Mouse (Mus musculus) CH12F3 (cell line): ENCODE data around the gene Apol7e.
"Not testable (repeated sequence)": the region's sequence is repeated elsewhere in the genome, so short reads cannot be mapped to it uniquely, and the experiment has no call there.

Experiments used
- in situ Hi-C: fragments of 300-500 bp; cut with MboI; formaldehyde crosslinking; loops from 2 replicates; pipeline ENCODE4 v1.14.3; 2020; ENCODE audit warnings: low sequenced_read_pairs

The Apol7e gene

DNA sequence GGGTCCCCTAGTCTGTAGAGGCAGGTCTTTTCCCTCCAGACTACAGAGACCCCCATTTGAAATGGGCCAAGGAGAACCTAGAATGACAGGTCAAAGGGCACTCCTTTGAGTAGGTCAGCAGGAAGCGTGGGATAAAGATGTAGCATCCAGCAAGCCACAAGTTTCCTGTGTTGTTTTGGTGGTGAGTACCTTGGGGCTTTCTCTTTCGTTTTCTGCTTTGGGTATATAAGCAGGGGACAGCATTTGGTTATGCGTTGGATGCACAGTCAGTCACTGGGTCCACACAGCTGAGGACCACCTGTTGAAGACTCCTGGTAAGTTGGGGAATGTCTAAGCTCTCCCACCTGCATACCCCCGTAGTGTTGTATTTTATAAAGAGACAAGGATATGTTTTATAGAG lies at the start of gene Apol7e:
Apol7e (plus strand) TSS at position 202 of the 400 bp plus-strand sequence.
- in situ Hi-C loops, result not testable (repeated sequence)

DNA sequence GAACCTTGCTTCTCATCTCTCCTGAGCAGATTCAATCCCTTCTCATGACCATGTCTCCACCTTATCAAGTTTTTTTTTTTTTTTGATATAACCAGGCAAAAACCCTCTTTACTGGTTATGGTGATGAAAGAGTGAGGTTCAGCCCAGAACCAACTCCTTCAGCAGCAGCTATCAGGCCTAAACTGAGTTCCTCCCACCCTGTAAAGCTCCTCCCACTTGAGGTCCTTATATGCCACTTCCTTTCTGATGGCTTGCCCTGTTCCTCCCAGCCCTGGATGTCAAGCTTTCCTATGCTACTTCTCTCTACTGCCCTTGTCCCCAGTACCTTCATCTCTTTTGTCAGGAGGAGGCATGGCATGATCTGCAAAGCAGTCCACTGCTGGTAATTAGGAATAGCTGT lies 47.5 kb upstream of the Apol7e start:
- in situ Hi-C loops, result not testable (repeated sequence)

GRCm38 (mm10) chr15:77659773-77660172 lies 38.9 kb upstream of the Apol7e start:
- in situ Hi-C loops, result not testable (repeated sequence)

- in situ Hi-C loops, result not testable (repeated sequence)
These were observed 36.8 kb upstream of the Apol7e start for GRCm38 (mm10) chr15:77661841-77662240.

DNA sequence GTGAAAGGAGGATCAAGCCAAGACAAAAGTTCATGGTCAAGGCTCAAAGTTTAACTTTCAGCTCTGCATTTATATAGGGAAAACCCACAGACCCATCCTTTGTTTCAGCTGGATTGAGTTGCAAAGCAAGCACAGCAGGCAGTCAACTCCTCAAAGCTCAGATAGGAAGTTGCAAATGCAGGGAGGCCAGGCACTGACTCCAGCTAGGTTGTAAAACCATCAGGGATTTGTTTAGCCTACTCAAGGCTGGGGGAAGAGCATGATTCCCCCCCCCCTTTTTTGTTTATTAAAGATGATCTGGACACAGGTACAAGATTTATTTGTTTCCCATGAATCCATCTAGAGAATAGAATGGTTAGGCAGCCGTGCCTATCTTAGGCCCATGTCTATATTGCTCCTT lies 24.6 kb upstream of the Apol7e start:
- in situ Hi-C loops, result not testable (repeated sequence)

DNA sequence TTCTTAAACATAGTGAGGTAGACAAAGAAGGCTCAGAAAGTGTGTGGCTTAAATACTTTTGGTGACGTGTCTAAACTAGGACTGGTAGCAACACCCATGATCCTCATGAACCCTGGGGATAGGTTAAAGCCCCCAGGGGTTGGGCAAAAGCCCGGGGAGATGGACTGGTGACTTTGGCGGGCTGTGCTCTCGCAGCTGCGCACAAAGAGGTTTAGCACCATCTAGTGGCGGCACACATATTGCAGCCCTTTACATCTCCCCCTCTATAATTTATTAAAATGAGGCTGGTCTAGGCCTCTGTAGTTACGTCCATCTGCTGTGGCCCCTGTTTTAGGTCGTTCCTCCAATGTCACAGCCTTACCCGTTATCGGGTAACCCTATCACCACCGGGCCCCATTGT lies 14.7 kb upstream of the Apol7e start:
- in situ Hi-C loops, result not testable (repeated sequence)

GRCm38 (mm10) chr15:77691532-77692311 lies 6.9 kb upstream of the Apol7e start:
- in situ Hi-C loops, result not testable (repeated sequence)

DNA sequence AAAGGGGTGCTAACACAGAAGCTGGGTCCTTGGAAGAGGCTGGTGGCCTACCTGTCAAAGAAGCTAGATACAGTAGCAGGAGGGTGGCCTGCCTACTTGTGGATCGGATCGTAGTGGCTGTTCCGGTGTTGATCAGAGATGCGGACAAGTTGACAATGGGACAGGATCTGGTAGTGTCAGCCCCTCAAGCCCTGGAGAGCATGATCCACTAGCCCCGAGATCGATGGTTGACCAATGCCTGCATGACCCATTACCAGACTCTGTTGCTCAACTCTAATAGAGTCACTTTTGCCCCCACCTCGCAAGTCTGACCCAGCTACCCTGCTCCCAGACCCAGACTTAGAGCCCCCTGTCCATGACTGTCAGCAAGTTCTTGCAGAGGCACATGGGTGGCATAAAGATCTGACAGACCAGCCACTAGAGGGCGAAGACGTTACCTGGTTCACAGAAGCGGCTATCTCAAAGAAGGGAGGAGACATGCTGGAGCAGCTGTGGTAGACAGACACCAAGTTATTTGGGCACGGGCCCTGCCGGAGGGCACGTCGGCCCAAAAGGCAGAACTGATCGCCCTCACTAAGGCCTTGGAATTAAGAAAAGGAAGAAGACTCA lies 3.9 kb upstream of the Apol7e start:
- in situ Hi-C loops, result not testable (repeated sequence)

DNA sequence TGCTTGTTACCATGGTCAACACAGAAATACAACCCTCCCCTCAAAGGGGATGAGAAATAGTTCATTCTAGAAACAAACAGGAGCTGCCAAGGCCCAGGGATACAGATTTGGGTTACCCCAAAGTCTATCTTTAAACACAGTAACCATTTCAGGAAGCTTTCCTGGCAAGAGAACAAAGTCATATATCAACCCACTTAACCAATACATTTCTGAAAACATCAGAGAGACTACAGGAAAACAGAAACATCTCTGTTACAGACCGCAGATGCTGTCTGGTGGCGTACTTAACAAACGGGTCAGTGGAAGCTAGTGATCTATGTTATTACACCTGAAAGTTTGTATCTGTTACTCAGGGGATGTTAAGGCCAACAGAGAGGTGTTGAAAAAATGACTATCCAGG lies 6.6 kb downstream of the Apol7e start:
- in situ Hi-C loops, result not testable (repeated sequence)

GRCm38 (mm10) chr15:77708936-77709335 lies 10.3 kb downstream of the Apol7e start:
- in situ Hi-C loops, result not testable (repeated sequence)

DNA sequence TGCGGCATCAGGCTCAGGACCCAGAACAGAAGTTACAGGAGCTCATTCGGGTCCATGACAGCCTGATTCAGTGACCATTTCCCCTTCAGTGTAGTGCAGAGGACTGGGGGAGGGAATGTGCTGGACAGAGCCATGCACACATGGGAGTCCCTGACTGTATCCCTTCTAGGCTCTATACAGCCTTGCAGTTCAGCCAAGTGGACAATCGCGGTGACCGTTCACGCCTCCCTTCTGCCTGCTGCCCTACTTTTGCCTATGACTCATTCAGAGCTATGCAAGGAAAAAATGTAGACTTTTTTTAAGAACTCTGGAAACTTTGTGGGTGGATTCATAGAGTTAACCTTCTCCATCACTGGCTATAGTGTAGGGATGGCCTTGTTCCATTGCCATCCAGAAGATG lies 19.6 kb downstream of the Apol7e start:
- in situ Hi-C loops, result not testable (repeated sequence)

DNA sequence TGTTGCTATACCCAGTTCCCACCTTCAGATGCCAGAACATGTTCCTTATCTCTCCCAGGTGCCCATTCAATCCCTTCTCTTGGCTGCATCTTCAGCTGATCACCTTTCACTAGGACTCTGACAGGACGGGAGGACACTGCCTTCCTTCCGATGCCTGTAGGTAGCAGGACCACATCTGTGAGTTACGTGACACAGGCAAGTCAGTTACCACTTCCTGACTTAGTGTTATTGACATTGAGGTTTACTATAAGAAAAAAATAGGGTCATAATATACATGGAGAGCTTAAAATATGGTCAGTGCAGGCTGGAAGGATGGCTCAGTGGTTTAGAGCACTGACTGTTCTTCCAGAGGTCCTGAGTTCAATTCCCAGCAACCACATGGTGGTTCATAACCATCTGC lies 22.9 kb downstream of the Apol7e start:
- in situ Hi-C loops, result not testable (repeated sequence)

DNA sequence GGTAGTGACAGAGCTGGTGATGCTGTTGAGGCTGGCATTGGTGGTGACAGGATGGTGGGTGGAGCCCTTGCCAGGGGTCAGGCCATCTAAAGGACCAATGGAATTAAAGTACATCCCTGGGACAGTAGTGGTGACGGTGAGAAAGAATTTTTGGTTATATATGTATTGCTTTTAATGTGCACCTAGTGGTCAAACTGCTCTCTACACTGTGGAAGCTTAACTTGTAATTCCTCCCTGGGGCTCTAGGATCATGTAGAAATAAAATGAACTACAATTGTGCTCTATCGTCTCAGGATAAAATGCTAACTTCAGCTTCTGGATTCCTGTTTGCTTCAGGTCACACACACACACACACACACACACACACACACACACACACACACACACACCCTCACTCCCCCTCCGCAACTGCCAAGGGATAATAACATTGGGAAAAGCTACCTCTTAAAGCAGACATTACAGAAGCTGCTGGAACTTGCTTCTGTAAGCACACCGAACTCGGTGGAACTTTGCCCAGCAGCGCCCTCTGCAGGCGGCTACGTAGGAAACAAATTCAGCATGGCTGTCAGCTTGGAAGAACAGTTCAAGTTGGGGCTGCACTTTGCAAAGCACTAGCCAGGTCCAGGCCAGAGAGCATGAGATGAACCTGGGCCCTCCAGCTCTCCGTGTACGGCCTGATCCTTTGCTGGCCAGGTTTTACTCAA lies 25.7 kb downstream of the Apol7e start:
- in situ Hi-C loops, result not testable (repeated sequence)

DNA sequence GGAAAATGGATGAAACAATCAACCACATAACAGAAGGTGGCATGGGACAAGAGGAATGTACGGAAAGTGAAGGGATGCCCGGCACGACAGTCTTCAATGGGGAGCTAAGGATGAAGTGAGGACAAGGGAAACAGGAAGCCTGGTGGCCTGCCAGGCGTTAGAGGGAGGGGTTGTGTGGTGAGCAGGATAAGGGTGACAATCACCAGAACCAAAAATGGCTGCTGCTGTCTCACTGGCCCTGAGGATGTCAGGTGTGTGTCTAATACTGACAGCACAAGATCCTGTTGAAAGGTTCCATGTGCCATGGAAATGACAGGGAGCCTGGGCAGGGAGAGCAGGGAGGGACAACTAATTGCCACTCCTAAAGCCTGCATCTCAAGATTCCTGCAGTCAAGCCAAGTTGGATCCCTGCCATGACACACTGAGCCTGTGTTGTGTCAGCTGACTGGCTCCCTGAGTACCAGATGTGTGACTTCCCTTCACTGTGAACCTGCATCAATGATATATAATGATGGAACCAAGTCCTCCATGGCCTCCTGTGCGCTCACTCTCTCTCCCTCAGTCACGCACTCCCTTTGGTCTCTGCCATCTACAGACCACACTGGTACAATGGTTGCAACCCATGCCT lies 26.9 kb downstream of the Apol7e start:
- in situ Hi-C loops, result not testable (repeated sequence)

DNA sequence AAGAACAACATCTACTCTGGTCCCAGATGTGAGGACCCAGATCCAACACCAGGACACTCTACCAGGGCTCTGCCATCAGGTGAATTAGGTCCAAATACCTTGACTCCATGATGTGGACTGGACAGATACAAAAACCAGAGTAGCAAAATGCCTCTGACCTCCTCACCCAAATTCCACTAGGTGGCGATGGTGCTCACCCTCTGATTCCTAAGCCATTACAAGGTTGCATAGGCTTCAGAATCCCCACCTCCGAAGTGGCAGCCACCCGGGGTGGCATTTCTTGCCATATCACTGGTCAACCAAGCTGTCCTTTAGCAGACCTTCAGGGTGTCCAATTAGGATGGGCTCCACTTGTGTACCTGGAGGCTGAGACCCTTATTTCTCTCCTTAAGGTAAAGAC lies 28.5 kb downstream of the Apol7e start:
- in situ Hi-C loops, result not testable (repeated sequence)

GRCm38 (mm10) chr15:77727745-77728144 lies 29.1 kb downstream of the Apol7e start:
- in situ Hi-C loops, result not testable (repeated sequence)

GRCm38 (mm10) chr15:77728739-77729138 lies 30.1 kb downstream of the Apol7e start, which contains the start of gene Apol9b:
TSS of gene Apol9b (plus strand) at chr15:77729039.
- in situ Hi-C loops, result not testable (repeated sequence)

DNA sequence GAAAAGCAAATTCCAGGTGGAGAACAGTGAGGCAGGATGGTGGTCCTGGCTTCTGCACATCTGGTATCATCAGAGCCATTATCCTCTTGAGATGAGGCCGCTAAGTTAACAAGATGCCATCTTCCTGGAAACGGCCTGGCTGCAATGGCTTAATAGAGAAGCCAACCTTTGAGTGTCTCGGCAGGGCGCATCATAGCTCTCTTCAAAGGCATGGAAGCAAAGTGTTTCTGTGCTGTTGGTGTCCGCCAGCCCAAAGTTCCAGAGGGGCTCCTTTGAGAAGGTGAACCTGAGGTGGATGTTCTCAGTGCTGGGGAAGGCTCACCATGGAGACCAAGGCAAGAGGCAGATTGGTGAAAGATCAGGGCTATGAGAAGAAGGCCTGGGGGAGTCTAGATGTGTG lies 32.9 kb downstream of the Apol7e start:
- in situ Hi-C loops, result no loop called here

- in situ Hi-C loops, result not testable (repeated sequence)
These were observed 34.2 kb downstream of the Apol7e start for GRCm38 (mm10) chr15:77732851-77733250.

- in situ Hi-C loops, result not testable (repeated sequence)
These were observed 34.7 kb downstream of the Apol7e start for GRCm38 (mm10) chr15:77733380-77733779.

GRCm38 (mm10) chr15:77733903-77734302 lies 35.2 kb downstream of the Apol7e start:
- in situ Hi-C loops, result not testable (repeated sequence)
